In the genomic region with DNA sequence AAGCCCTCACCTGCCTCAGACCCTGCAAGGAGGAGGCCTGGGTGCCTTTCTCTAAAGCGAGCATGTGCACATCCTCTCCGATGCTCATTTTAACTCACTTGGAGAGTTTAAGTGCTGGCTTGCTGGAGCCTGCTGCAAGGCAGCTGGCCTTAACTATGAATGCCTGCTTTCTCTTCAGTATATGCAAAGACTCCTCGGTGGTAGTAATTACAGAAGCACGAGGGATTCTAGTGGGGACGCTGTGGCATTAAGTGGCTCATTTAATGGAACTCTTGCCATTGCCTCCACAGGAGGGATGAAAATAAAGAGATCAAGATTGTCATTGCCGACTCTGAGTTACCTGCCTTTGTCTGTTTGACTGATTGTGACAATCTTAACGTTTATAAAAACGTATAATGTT, we compare ENCODE assay signal across 44 mouse cellular contexts. TPM values are rescaled to one million over a fixed set of nuclear protein-coding genes. Genes with fewer than 3 reads are reported as not detected.
"Had no signal": no experiment of that assay in that cellular context is flagged by ENCODE, and none has a peak within 500 bp of the region (broad histone marks: within the 10 kb centered on the region; RNA-seq: fewer than 3 reads in every experiment).

No protein-coding gene starts in this region.

- H3K4me1 ChIP-seq: heart, embryonic 10.5 days; heart, embryonic 12.5 days; limb, embryonic 15.5 days; liver, embryonic 12.5 days had no signal

- H3K4me2 ChIP-seq: heart, embryonic 12.5 days; hindbrain, embryonic 13.5 days; kidney, embryonic 15.5 days; limb, embryonic 13.5 days; limb, embryonic 15.5 days; liver, embryonic 12.5 days had no signal

- H3K9me3 ChIP-seq: heart, embryonic 10.5 days; heart, embryonic 12.5 days; hindbrain, embryonic 13.5 days; kidney, embryonic 15.5 days; limb, embryonic 13.5 days; limb, embryonic 15.5 days; liver, embryonic 12.5 days had no signal

- H3K27me3 ChIP-seq: limb, embryonic 15.5 days had no signal

- ATAC-seq: hindbrain, embryonic 16.5 days; intestine, embryonic 16.5 days; liver, embryonic 12.5 days had no signal

- H3K9ac ChIP-seq: heart, embryonic 12.5 days; hindbrain, embryonic 13.5 days; kidney, embryonic 15.5 days; limb, embryonic 13.5 days; limb, embryonic 15.5 days; liver, embryonic 12.5 days; liver, embryonic 14.5 days had no signal

- H3K4me3 ChIP-seq: heart, embryonic 10.5 days; heart, embryonic 12.5 days; hindbrain, embryonic 13.5 days; kidney, embryonic 15.5 days; limb, embryonic 13.5 days; limb, embryonic 15.5 days; liver, embryonic 12.5 days had no signal

- DNase-seq: gastrocnemius, postnatal 14 days; gastrocnemius, postnatal 36 days; heart, adult 18-20 months; heart, postnatal 10 days; heart, postnatal 36 days; kidney, adult 11 months; kidney, adult 2 months; kidney, adult 9 months; kidney, postnatal 14 days; kidney, postnatal 36 days; layer of hippocampus, adult 9-11 months; layer of hippocampus, postnatal 36 days; left cerebral cortex, postnatal 4 days had no signal

- H3K36me3 ChIP-seq: heart, embryonic 10.5 days; heart, embryonic 12.5 days; hindbrain, embryonic 13.5 days; kidney, embryonic 15.5 days; limb, embryonic 13.5 days; limb, embryonic 15.5 days; liver, embryonic 12.5 days had no signal

- H3K27ac ChIP-seq: heart, embryonic 10.5 days; hindbrain, embryonic 13.5 days; kidney, embryonic 15.5 days; kidney, postnatal 0 days; limb, embryonic 13.5 days; limb, embryonic 15.5 days; liver, embryonic 12.5 days; liver, embryonic 14.5 days had no signal

RNA-seq across cellular contexts. Expression of a gene that starts 59.7 kb away (rescaled TPM):
- total RNA-seq: gastrocnemius, adult 18-20 months; gastrocnemius, adult 8-10 months; gastrocnemius, postnatal 14 days; gastrocnemius, postnatal 36 days; heart, adult 18-20 months; heart, adult 8-10 months; heart, postnatal 10 days; heart, postnatal 36 days; hematopoietic stem cell, adult 5-6 weeks; layer of hippocampus, adult 18-20 months; layer of hippocampus, adult 8-10 months; layer of hippocampus, postnatal 14 days; layer of hippocampus, postnatal 36 days; left cerebral cortex, adult 18-20 months; left cerebral cortex, adult 8-10 months; left cerebral cortex, postnatal 10 days; left cerebral cortex, postnatal 25 days; left cerebral cortex, postnatal 4 days; liver, adult 2 months had no signal
- polyA plus RNA-seq: gonadal fat pad, adult 2 months; heart, embryonic 10.5 days; heart, embryonic 12.5 days; heart, embryonic 14.5 days; heart, embryonic 16.5 days; hindbrain, embryonic 11.5 days; hindbrain, embryonic 13.5 days; hindbrain, embryonic 16.5 days; intestine, embryonic 14.5 days; intestine, embryonic 16.5 days; kidney, adult 2 months; kidney, embryonic 15.5 days; kidney, postnatal 0 days; large intestine, adult 2 months; limb, embryonic 11.5 days; limb, embryonic 13.5 days; limb, embryonic 15.5 days; liver, adult 2 months; liver, embryonic 12.5 days; liver, embryonic 14.5 days; liver, embryonic 16.5 days had no signal
